Mouse (Mus musculus) liver, adult 2 months (tissue): ENCODE measurements at regions not wholly inside any gene's neighbourhood (a gene's known extent, or its start where the extent isn't known, plus 50 kb on each side); places are given as distances from the start of the nearest gene placed in this dataset.
A peak's percentile ranks its signal among the peaks of the same experiment; 100 is the strongest.

ENCODE experiments used
- CTCF ChIP-seq: fragments of 200-500 bp; IDR thresholded peaks from 2 replicates; pipeline ENCODE4 v1.5.1; 2011; ENCODE audit warnings: low read depth, low read length, control low read depth
- POLR2A ChIP-seq: fragments of 200-500 bp; IDR thresholded peaks from 2 replicates; pipeline ENCODE4 v1.6.1; 2011; ENCODE audit warnings: low read length, control low read depth; ENCODE audit not compliant: insufficient read depth; ENCODE audit errors: extremely low read depth

GRCm38 (mm10) chr6:7120136-7120535, 164.3 kb downstream of the Sdhaf3 start:
- TF ChIP-seq CTCF: peak; percentile 61
- no peak for TF ChIP-seq POLR2A
